Mouse (Mus musculus): Measurements from ENCODE around the gene Dnajc3. TPM values are rescaled to one million over a fixed set of nuclear protein-coding genes. Genes with fewer than 3 reads are reported as not detected.
"Not testable (repeated sequence)": the region's sequence is repeated elsewhere in the genome, so short reads cannot be mapped to it uniquely, and the experiment has no call there.

Dnajc3 gene
- polyA plus RNA-seq, 1 experiment from 2014 or later: 73.5 TPM

DNA sequence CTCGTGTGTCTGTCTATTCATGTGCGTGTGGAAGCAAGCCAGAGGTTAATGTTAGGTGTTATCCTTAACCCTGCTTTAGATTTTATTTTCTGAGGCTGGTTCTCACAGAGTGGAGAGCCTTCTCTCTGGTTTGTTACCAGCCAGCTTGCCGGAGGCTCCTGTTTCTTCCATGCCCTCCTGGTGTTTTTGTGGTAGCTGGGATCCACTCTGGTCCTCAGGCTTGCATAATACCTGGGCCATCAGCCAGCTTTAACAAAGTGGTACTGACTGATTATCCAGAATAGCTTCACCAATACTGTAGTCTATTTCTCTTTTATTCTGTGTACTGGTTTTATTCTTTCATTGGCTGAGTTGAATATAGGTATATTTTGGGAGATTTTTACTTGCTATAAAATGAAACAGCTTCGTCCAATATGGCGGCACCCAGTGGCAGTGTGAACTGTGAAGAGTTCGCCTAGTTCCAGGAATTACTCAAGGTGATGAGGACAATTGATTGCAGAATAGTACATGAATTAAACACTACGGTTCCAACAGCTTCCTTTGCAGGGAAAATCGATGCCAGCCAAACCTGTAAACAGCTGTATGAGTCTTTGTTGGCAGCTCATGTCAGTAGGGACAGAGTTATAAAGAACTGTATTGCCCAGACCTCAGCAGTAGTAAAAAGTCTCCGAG, 14.3 kb downstream of the Dnajc3 start:
- ATAC-seq: no peak
- no peak for DNase-seq (ENCODE audit: low read depth, low spot score)
- POLR2A ChIA-PET: no interaction called here
- CTCF ChIA-PET: no interaction called here
- in situ Hi-C loops (cut with MboI; ENCODE audit: low pct_unique_long_range_greater_than_20kb): no loop called here
- H3K27me3 ChIP-seq: no peaks in the 10 kb centered on the region
- TF ChIP-seq CTCF (IDR thresholded peaks at IDR 0.05): no peak

DNA sequence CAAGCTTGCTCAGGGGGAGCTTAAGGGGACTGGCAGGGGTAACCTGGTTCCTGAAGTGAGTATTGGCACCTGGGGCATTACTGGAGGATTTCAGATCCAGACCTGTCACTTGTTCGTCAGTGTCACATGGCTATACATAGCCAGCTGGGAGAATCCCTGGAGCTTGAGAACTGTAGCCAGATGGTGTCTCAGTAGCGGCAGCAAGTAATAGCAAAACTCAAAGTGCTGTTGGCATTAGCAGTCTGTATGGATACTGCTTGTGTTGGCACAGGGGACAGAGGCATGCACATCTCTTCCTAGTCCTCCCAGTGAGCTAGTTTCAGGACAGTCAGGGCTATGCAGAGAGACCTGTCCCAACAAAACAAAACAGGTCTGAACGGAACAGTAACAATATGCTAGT, 20.2 kb downstream of the Dnajc3 start:
- TF ChIP-seq CTCF (IDR thresholded peaks at IDR 0.05): no peak
- DNase-seq (ENCODE audit: low read depth, low spot score): no peak
- ChIA-PET CTCF (interaction anchor here (0.9 to 1.7 kb wide), 2 partner anchors 13 to 138 kb away, joined by 3 to 9 read pairs; no protein-coding TSS in a partner anchor), POLR2A (interaction anchor here (0.6 to 0.9 kb wide), 3 partner anchors 9 to 214 kb away, joined by 3 to 5 read pairs (median 3); no protein-coding TSS in a partner anchor)
- no peak for ATAC-seq
- no peaks in the 10 kb centered on the region for H3K27me3 ChIP-seq
- in situ Hi-C loops (cut with MboI; ENCODE audit: low pct_unique_long_range_greater_than_20kb): no loop called here

DNA sequence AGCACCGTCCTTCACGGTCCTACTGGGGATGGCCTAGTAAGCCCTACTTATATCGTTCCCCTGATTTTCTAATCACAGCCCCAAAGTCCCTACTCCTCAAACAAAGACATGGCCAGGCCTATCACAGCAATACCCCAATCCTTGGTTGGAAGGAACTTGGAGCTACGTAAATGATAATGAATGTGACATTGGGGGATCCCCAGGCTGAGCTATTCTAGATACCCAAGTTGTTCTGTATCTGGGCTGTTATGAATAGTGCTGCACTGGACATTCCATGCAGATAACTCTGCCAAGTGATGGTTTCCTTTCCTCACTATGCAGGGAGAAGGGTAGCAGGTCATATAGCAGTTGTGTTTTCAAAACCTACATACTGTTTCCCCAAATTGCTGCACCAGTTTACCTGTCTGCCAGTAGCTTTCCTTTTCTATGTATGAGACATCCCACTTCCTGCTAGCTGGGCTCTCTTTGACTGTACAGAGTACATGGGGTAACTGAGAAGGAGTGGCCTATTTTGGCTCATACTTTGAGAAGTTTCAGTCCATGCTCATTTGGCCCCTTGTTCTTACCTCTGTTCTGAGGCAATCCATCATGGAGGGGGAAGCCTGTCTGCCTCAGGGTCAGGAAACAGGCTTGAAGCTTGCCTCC, 27.7 kb downstream of the Dnajc3 start:
- no peak for TF ChIP-seq CTCF (IDR thresholded peaks at IDR 0.05)
- H3K27me3 ChIP-seq: no peaks in the 10 kb centered on the region
- ChIA-PET CTCF (interaction anchor here (1.0 to 1.9 kb wide), 4 partner anchors 10 to 94 kb away, joined by 3 to 4 read pairs (median 4); no protein-coding TSS in a partner anchor), POLR2A (no interaction called here)
- in situ Hi-C loops (cut with MboI; ENCODE audit: low pct_unique_long_range_greater_than_20kb): loop anchor here (5.0 kb wide), 1 partner anchor 53 kb away; no protein-coding TSS in a partner anchor
- ATAC-seq (no peak), DNase-seq (ENCODE audit: low read depth, low spot score) (no peak)

DNA sequence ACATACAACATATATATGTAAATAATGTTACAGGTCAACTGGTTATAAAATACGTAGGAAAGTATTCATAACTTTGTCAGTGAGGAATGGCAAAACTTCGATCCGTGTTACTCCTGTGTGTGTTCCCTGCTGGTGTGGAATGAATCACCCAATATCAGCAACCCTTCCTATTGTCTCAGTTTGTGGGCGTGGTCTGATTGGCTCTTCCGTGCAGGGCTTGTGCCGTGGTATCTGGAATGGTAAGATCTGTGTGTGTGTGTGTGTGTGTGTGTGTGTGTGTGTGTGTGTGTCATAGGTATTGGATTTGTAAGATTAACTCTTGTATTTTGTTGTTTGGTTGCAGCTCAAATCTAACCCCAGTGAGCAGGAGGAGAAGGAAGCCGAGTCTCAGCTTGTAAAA, 29.9 kb downstream of the Dnajc3 start:
- DNase-seq (ENCODE audit: low read depth, low spot score) (no peak), ATAC-seq (no peak)
- in situ Hi-C loops (cut with MboI; ENCODE audit: low pct_unique_long_range_greater_than_20kb): loop anchor here (5.0 kb wide), 1 partner anchor 55 kb away; no protein-coding TSS in a partner anchor
- no peak for TF ChIP-seq CTCF (IDR thresholded peaks at IDR 0.05)
- POLR2A ChIA-PET: interaction anchor here (1.6 kb wide), 1 partner anchor 17 kb away, joined by 3 read pairs; no protein-coding TSS in a partner anchor
- CTCF ChIA-PET: interaction anchor here (1.0 to 1.9 kb wide), 2 partner anchors 8 to 19 kb away, joined by 4 to 7 read pairs; no protein-coding TSS in a partner anchor
- H3K27me3 ChIP-seq: no peaks in the 10 kb centered on the region

DNA sequence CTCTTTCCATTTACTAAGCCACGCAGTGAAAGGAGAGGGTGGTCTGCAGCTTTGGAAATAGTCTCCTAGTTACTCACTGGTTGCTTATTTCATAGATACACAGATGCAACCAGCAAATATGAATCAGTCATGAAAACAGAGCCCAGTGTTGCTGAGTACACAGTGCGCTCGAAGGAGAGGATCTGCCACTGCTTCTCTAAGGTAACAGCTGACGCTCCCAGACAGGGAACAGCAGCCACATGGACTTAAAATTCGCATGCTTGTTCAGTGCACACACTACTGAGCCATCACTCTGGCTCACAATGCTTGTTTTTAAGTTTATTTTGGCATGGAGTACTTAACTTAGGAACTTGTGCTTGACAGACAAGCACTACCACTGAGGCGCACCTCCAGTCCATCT, 34.5 kb downstream of the Dnajc3 start:
- DNase-seq (ENCODE audit: low read depth, low spot score): no peak
- no peak for TF ChIP-seq CTCF (IDR thresholded peaks at IDR 0.05)
- ATAC-seq: no peak
- no peaks in the 10 kb centered on the region for H3K27me3 ChIP-seq
- POLR2A ChIA-PET: no interaction called here
- in situ Hi-C loops (cut with MboI; ENCODE audit: low pct_unique_long_range_greater_than_20kb): no loop called here
- CTCF ChIA-PET: interaction anchor here (2.4 to 2.6 kb wide), 2 partner anchors 14 to 15 kb away, joined by 8 to 9 read pairs; no protein-coding TSS in a partner anchor

DNA sequence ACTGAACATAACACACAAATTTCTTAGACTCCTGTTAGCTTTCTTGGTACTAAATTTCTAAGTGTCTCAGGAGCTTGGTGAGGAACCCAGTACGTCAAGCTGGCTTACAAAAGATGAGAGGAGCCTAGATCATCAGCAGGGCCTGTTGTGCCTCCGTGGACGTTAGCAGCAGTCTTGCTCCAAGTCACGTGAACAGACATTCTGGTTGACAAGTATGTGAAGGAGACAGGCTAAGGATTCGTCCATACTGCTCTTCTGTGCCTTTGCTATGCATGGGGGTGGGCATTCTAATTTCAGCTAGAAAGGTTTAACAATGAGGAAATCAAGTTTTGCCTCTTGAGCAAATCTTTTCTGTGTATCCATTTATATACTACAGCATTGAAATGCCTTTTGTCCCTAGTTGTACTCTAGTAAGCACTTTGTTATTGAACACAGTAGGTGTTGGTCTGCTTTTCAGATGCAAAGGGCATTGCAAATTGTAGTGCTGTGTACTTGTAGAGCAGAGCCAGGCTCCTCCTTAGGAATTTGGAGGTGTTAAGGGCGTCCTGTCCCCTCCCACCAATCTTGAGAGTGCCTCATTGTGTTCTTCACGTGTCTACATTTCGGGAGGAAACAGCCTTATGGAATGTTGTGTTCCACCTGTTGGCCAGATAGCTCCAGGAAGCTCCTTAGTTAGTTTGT, 39.5 kb downstream of the Dnajc3 start:
- CTCF ChIA-PET: interaction anchor here (1.4 to 1.6 kb wide), 3 partner anchors 10 to 67 kb away, joined by 4 to 8 read pairs (median 4); no protein-coding TSS in a partner anchor
- no peak for TF ChIP-seq CTCF (IDR thresholded peaks at IDR 0.05)
- in situ Hi-C loops (cut with MboI; ENCODE audit: low pct_unique_long_range_greater_than_20kb): no loop called here
- POLR2A ChIA-PET: no interaction called here
- no peaks in the 10 kb centered on the region for H3K27me3 ChIP-seq
- DNase-seq (ENCODE audit: low read depth, low spot score): no peak
- ATAC-seq: no peak

DNA sequence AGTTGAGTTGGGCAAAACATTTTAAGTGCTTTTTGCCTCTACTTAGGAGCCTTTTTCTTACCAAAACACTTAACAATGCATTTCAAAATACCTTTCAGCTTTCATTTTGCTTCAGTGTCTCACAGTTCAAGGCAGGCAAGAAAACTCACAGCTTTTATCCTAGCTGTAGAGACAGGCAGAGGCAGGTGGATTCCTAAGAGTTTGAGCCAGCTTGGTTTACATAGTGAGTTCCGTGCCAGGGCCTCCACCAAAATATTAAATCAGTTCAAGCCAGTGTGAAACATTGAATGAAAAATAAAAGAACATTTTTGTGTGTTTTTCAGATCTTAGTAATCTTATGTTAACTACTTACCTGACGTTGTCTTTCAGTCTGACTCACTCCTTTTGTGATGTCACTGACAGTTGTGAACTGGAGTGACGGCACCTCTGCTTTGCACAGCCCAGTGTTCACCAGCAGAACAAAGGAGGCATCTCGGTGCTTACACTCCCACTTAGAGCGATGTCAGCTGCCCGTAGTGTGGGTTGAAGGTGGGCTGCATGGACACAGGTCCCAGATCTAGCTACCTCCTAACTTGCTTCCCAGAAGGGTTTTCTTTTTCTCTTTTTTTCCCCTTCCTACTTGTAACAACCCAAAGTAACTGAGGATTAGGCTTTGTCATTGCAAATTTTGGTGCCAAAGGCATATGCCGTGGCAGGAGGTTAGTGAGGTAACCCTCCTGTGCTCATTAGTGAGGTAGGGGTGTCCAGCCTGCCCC, 42.0 kb downstream of the Dnajc3 start:
- CTCF ChIA-PET: no interaction called here
- no peak for DNase-seq (ENCODE audit: low read depth, low spot score)
- H3K27me3 ChIP-seq: no peaks in the 10 kb centered on the region
- POLR2A ChIA-PET: no interaction called here
- TF ChIP-seq CTCF (IDR thresholded peaks at IDR 0.05): no peak
- no peak for ATAC-seq
- in situ Hi-C loops (cut with MboI; ENCODE audit: low pct_unique_long_range_greater_than_20kb): no loop called here

DNA sequence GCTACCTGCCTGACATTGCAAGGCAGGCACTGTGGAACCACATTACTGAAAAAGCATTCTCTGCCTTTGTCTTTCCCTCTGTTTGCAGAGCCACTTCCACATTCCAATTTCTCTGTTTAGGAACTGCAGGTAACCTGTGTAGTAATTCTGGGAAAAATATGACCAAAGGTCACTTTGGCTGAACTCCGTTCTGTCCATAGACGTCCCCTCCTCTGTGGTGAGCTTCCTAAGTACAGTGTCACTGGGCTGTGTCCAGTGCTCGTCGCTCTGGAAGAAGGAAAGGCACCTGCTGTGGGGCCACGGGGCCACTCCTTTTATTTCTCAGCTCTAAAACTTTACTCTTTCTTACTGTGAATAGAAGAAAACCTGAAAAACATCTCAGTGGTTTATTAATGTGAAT, 42.6 kb downstream of the Dnajc3 start:
- POLR2A ChIA-PET: no interaction called here
- ATAC-seq (no peak), DNase-seq (ENCODE audit: low read depth, low spot score) (no peak)
- no peak for TF ChIP-seq CTCF (IDR thresholded peaks at IDR 0.05)
- CTCF ChIA-PET: no interaction called here
- H3K27me3 ChIP-seq: no peaks in the 10 kb centered on the region
- in situ Hi-C loops (cut with MboI; ENCODE audit: low pct_unique_long_range_greater_than_20kb): no loop called here

DNA sequence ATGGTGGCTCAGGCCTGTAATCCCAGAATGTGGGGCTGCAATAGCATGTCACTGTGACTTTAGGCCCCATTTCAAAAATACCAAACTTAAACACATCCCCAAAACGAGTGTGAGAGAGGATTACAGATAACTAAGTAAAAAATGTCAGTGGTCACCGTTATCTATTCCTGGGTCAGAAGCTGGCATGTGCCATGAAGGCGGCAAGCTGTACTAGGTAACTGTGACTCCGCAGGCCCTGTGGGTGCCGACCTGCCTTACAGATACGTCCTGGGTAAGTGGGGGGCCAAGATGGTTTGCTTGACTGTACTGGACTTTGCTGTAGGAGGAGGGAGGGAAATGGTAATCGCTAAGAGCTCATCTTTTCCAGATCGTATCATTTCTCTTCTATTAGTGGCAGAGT, 43.1 kb downstream of the Dnajc3 start:
- in situ Hi-C loops (cut with MboI; ENCODE audit: low pct_unique_long_range_greater_than_20kb): no loop called here
- POLR2A ChIA-PET: no interaction called here
- CTCF ChIA-PET: no interaction called here
- no peak for DNase-seq (ENCODE audit: low read depth, low spot score)
- no peaks in the 10 kb centered on the region for H3K27me3 ChIP-seq
- ATAC-seq: no peak
- no peak for TF ChIP-seq CTCF (IDR thresholded peaks at IDR 0.05)

DNA sequence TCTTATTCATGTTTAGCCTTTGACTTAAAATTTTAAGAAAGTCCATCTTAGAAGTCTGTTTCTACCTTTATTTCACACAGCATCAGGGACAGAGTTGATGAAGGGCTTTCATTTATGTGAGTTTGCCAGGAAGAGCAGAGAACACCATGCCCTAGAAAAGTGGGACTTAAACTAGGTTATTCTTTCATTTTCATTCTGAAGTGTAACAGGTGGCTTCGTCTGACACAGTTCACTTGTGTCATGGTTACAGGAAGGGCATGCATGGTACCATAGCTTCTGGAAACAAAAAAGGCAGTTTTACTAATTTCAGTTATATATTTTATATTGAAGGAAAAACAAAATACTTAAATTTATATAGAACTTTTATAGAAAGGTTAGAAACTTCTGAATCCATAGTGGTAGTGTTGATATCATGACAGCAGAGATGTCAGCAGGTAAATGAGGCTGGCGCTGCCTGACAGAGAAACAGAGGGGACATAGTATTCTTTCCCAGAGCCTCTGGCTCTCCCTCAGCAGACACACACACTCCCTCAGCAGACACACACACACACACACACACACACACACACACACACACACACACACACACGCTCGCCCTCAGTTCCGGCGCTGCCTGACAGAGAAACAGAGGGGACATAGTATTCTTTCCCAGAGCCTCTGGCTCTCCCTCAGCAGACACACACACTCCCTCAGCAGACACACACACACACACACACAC, 44.1 kb downstream of the Dnajc3 start:
- in situ Hi-C loops (cut with MboI; ENCODE audit: low pct_unique_long_range_greater_than_20kb); DNase-seq (ENCODE audit: low read depth, low spot score); POLR2A ChIA-PET; CTCF ChIA-PET; H3K27me3 ChIP-seq; ATAC-seq: not testable (repeated sequence)

DNA sequence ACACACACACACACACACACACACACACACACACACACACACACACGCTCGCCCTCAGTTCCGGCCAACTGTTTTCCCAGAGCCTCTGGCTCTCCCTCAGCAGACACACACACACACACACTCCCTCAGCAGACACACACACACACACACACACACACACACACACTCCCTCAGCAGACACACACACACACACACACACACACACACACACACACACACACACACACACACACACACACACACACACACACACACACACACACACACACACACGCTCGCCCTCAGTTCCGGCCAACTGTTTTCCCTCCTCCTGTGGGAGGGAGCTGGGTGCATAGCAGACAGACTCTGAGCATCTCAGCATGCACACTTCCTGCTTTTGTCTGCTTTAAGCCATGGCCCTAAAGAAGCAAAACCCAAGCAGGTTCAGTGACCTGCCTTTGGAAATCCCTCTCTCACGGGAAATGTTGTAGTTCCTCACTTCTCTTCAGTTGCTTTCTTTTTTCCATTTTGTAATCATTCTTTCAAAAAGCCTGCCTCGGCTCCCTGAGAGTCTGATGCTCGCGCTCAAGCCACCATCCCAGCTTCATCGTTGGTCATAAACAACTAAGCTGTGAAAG, 44.8 kb downstream of the Dnajc3 start:
- H3K27me3 ChIP-seq; CTCF ChIA-PET; ATAC-seq; in situ Hi-C loops (cut with MboI; ENCODE audit: low pct_unique_long_range_greater_than_20kb); DNase-seq (ENCODE audit: low read depth, low spot score): not testable (repeated sequence)
- POLR2A ChIA-PET: interaction anchor here (0.6 kb wide), 1 partner anchor 9 kb away, joined by 3 read pairs; no protein-coding TSS in a partner anchor
